Mouse (Mus musculus) fibroblast of lung, adult 2 months (primary cell): ENCODE results near the gene 4921504E06Rik.

ENCODE experiments used
- DNase-seq: peaks from one replicate; pipeline ENCODE4 v3.0.0-alpha.2; 2011; ENCODE audit warnings: low read depth

The 4921504E06Rik gene

GRCm38 (mm10) chr2:19419686-19420345 is 133.9 kb downstream of the 4921504E06Rik start:
- DNase-seq = no peak

- DNase-seq = no peak
Measured at GRCm38 (mm10) chr2:19416066-19416465, 137.6 kb downstream of the 4921504E06Rik start.

- peak; percentile 67 for DNase-seq
Measured at GRCm38 (mm10) chr2:19415063-19415521, 138.6 kb downstream of the 4921504E06Rik start.

GRCm38 (mm10) chr2:19414222-19414965 is 139.3 kb downstream of the 4921504E06Rik start:
- DNase-seq = peak; percentile 36
